9 mouse cellular contexts compared by ENCODE assay signal in genomic region chr8:11544386-11544785, GRCm38 (mm10). TPM values are rescaled to one million over a fixed set of nuclear protein-coding genes. Genes with fewer than 3 reads are reported as not detected.
DNase-seq lines count a peak whose midpoint lies in the region; ATAC-seq lines count a peak whose summit lies in the region.
"Had no signal": no experiment of that assay in that cellular context is flagged by ENCODE, and none has a peak within 500 bp of the region (broad histone marks: within the 10 kb centered on the region; RNA-seq: fewer than 3 reads in every experiment).

No protein-coding gene starts in this region.

- peaks cover 29% of the 10 kb centered on the region for H3K36me3 ChIP-seq in kidney, embryonic 14.5 days (ENCODE audit: control insufficient read depth, insufficient read depth, low read length)
- H3K36me3 ChIP-seq in midbrain, embryonic 13.5 days, result peaks cover 44% of the 10 kb centered on the region

- no peaks in the 10 kb centered on the region for H3K27me3 ChIP-seq in kidney, embryonic 14.5 days (ENCODE audit: control insufficient read depth, insufficient read depth, low read length)
- H3K27me3 ChIP-seq in midbrain, embryonic 13.5 days, result no peaks in the 10 kb centered on the region
- H3K27me3 ChIP-seq: limb, embryonic 13.5 days had no signal

- H3K27ac ChIP-seq in kidney, embryonic 14.5 days (ENCODE audit: low read depth, low read length), result no peak overlapping the region
- H3K27ac ChIP-seq in midbrain, embryonic 13.5 days, result no peak overlapping the region
- H3K27ac ChIP-seq: limb, embryonic 13.5 days had no signal

- H3K9ac ChIP-seq in kidney, embryonic 14.5 days (ENCODE audit: low read depth, low read length), result no peak overlapping the region
- no peak overlapping the region for H3K9ac ChIP-seq in midbrain, embryonic 13.5 days (replicated peaks)
- H3K9ac ChIP-seq: limb, embryonic 13.5 days had no signal

- no peak overlapping the region for H3K4me3 ChIP-seq in kidney, embryonic 14.5 days (ENCODE audit: low read length)
- H3K4me3 ChIP-seq in midbrain, embryonic 13.5 days (replicated peaks), result no peak overlapping the region
- H3K4me3 ChIP-seq: limb, embryonic 13.5 days had no signal

- no peaks in the 10 kb centered on the region for H3K9me3 ChIP-seq in kidney, embryonic 14.5 days (ENCODE audit: control insufficient read depth, low read length)
- H3K9me3 ChIP-seq in midbrain, embryonic 13.5 days, result no peaks in the 10 kb centered on the region

- intact Hi-C loops in gastrocnemius, postnatal 36 days (cut with DNase I), result loop anchor here (10.0 kb wide), 1 partner anchor 70 kb away; no protein-coding TSS in a partner anchor

- peak; percentile 46 for DNase-seq in kidney, adult 11 months
- DNase-seq in ES-CJ7 (ENCODE audit: low read depth, low spot score), result peak; percentile 93
- peak; percentile 75 for DNase-seq in brain, adult 2 months (ENCODE audit: low read depth, low spot score)
- DNase-seq in gastrocnemius, postnatal 36 days, result peak; percentile 37 to 49
- DNase-seq in lung, postnatal 10 days, result peak; percentile 75
- DNase-seq in spleen, postnatal 4 days (ENCODE audit: low spot score in 2 of 2), result peak; percentile 66 to 88

- no peak overlapping the region for H3K4me2 ChIP-seq in kidney, embryonic 14.5 days (replicated peaks; ENCODE audit: low read depth, low read length)
- H3K4me2 ChIP-seq in midbrain, embryonic 13.5 days (replicated peaks), result no peak overlapping the region
- H3K4me2 ChIP-seq: limb, embryonic 13.5 days had no signal

- ATAC-seq in kidney, embryonic 14.5 days (ENCODE audit: low FRiP score, low TSS enrichment), result no peak
- ATAC-seq in midbrain, embryonic 13.5 days, result no peak

- WGBS in kidney, embryonic 14.5 days, result 44% methylated on average over 3 of the region's 3 CpGs
- 48% methylated on average over 3 of the region's 3 CpGs for WGBS in midbrain, embryonic 13.5 days

- no peaks in the 10 kb centered on the region for H3K4me1 ChIP-seq in kidney, embryonic 14.5 days (ENCODE audit: control insufficient read depth, insufficient read depth, low read length)
- H3K4me1 ChIP-seq in midbrain, embryonic 13.5 days (replicated peaks), result 0 out of 2 replicates have a peak, but pooled peaks cover 4% of the 10 kb centered on the region
- H3K4me1 ChIP-seq: limb, embryonic 13.5 days had no signal

RNA-seq across cellular contexts. Expression of gene Cars2, which starts 6.2 kb away (rescaled TPM):
- 22.8 and 23.8 TPM in 2 replicates for polyA plus RNA-seq in kidney, embryonic 14.5 days (2014; fragmentation: Nextera tagmentation; extraction: Ambion mirVana)
- 10 to 100 TPM; 13.8 to 14.2 TPM for total RNA-seq in gastrocnemius, postnatal 36 days (2021)
- 21.0 and 23.8 TPM in 2 replicates for polyA plus RNA-seq in midbrain, embryonic 13.5 days (2015; fragmentation: Nextera tagmentation; extraction: Ambion mirVana)

RNA-seq across cellular contexts. Expression of gene Ing1, which starts 11.0 kb away (rescaled TPM):
- 35.7 and 40.7 TPM in 2 replicates for polyA plus RNA-seq in kidney, embryonic 14.5 days (2014; fragmentation: Nextera tagmentation; extraction: Ambion mirVana)
- total RNA-seq in gastrocnemius, postnatal 36 days (2021), result 10 to 100 TPM; 12.0 to 15.0 TPM
- polyA plus RNA-seq in midbrain, embryonic 13.5 days (2015; fragmentation: Nextera tagmentation; extraction: Ambion mirVana), result 46.1 and 46.7 TPM in 2 replicates

RNA-seq across cellular contexts. Expression of gene Naxd, which starts 47.1 kb away (rescaled TPM):
- polyA plus RNA-seq in kidney, embryonic 14.5 days (2014; fragmentation: Nextera tagmentation; extraction: Ambion mirVana), result 116 TPM in 2 replicates
- total RNA-seq in gastrocnemius, postnatal 36 days (2021), result 10 to 100 TPM; 25.2 to 27.7 TPM
- 151 and 158 TPM in 2 replicates for polyA plus RNA-seq in midbrain, embryonic 13.5 days (2015; fragmentation: Nextera tagmentation; extraction: Ambion mirVana)

Comparison
In these comparisons a context has a peak if more than half of its experiments do, and no peak if none do; other contexts are left out.
1. DNase-seq: peak in every context shown above with its lines; median percentile 93 in ES-CJ7; 77 in spleen, postnatal 4 days; 75 in brain, adult 2 months; 75 in lung, postnatal 10 days; 46 in kidney, adult 11 months; 43 in gastrocnemius, postnatal 36 days.